Comparison of ENCODE assay signal across 11 mouse cellular contexts in the genomic region with DNA sequence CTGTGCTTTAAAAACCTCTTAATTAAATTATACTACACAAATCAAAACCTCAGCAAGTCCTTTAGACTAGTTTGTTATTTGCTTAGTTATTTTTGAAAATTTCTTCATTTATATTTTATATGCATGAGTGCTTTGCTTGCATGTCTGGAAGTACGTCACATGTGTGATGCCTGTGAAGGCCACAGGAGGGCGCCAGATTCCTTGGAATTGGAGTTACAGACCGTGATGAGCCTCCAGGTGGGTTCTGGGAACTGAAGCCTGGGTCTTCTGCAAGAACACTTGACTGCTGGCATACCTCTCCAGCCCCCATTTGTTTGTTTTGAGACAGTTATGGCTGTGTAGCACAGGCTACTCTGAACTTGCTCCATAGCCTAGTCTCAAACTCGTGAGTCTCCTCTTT. TPM values are rescaled to one million over a fixed set of nuclear protein-coding genes. Genes with fewer than 3 reads are reported as not detected.
DNase-seq lines count a peak whose midpoint lies in the region; ATAC-seq and TF ChIP-seq lines count a peak whose summit lies in the region.
"Had no signal": no experiment of that assay in that cellular context is flagged by ENCODE, and none has a peak within 500 bp of the region (broad histone marks: within the 10 kb centered on the region; RNA-seq: fewer than 3 reads in every experiment).

No protein-coding gene starts in this region.

- no peaks in the 10 kb centered on the region for H3K36me3 ChIP-seq in hindbrain, postnatal 0 days (ENCODE audit: insufficient read depth, low read length)
- no peaks in the 10 kb centered on the region for H3K36me3 ChIP-seq in hindbrain, embryonic 16.5 days (ENCODE audit: control insufficient read depth, insufficient read depth, low read length)
- no peaks in the 10 kb centered on the region for H3K36me3 ChIP-seq in spleen, adult 2 months (ENCODE audit: control insufficient read depth, insufficient read depth, low read length)
- H3K36me3 ChIP-seq: embryonic facial prominence, embryonic 10.5 days; liver, embryonic 13.5 days had no signal

- CTCF ChIA-PET in Patski (lab: Charles Lee), result no interaction called here

- no peak overlapping the region for H3K9ac ChIP-seq in hindbrain, postnatal 0 days (replicated peaks; ENCODE audit: low read length)
- no peak overlapping the region for H3K9ac ChIP-seq in hindbrain, embryonic 16.5 days (ENCODE audit: low read depth, low read length)
- H3K9ac ChIP-seq: liver, embryonic 13.5 days had no signal

- in situ Hi-C loops in Patski (cut with MboI; ENCODE audit: low pct_unique_long_range_greater_than_20kb), result loop anchor here (25.0 kb wide), 2 partner anchors 543 to 607 kb away; a partner anchor contains a TSS

- no peaks in the 10 kb centered on the region for H3K4me1 ChIP-seq in hindbrain, postnatal 0 days (ENCODE audit: insufficient read depth, low read length)
- no peaks in the 10 kb centered on the region; the same call in 1 of the 2 replicates for H3K4me1 ChIP-seq in hindbrain, embryonic 16.5 days (ENCODE audit: control insufficient read depth, insufficient read depth, low read depth, low read length)
- no peaks in the 10 kb centered on the region for H3K4me1 ChIP-seq in spleen, adult 2 months (ENCODE audit: control insufficient read depth, insufficient read depth, insufficient read length)
- H3K4me1 ChIP-seq: embryonic facial prominence, embryonic 10.5 days; liver, embryonic 13.5 days had no signal

- H3K27ac ChIP-seq in hindbrain, postnatal 0 days, result no peak overlapping the region
- H3K27ac ChIP-seq in hindbrain, embryonic 16.5 days (ENCODE audit: low read depth, low read length), result no peak overlapping the region
- no peak overlapping the region for H3K27ac ChIP-seq in spleen, adult 2 months (ENCODE audit: insufficient read depth, low read length)
- H3K27ac ChIP-seq: embryonic facial prominence, embryonic 10.5 days; liver, embryonic 13.5 days had no signal

- H3K9me3 ChIP-seq in hindbrain, postnatal 0 days (ENCODE audit: low read length), result no peaks in the 10 kb centered on the region
- H3K9me3 ChIP-seq in hindbrain, embryonic 16.5 days (ENCODE audit: control insufficient read depth, low read length), result no peaks in the 10 kb centered on the region
- H3K9me3 ChIP-seq: embryonic facial prominence, embryonic 10.5 days; liver, embryonic 13.5 days had no signal

- no peak overlapping the region for H3K4me2 ChIP-seq in hindbrain, postnatal 0 days (ENCODE audit: low read depth, low read length)
- no peak overlapping the region for H3K4me2 ChIP-seq in hindbrain, embryonic 16.5 days (ENCODE audit: low read length)
- H3K4me2 ChIP-seq: liver, embryonic 13.5 days had no signal

- ATAC-seq in hindbrain, postnatal 0 days, result no peak
- no peak for ATAC-seq in hindbrain, embryonic 16.5 days
- ATAC-seq in Patski, result no peak

- TF ChIP-seq CTCF in hindbrain, postnatal 0 days (IDR thresholded peaks at IDR 0.05; ENCODE audit: low read depth), result peak; percentile 37
- TF ChIP-seq CTCF in spleen, adult 2 months (IDR thresholded peaks at IDR 0.05; ENCODE audit: extremely low read depth, insufficient read depth, insufficient read length, insufficient replicate concordance), result peak; percentile 16; the same call in 1 of the 2 replicates
- peak; percentile 69 for TF ChIP-seq CTCF in Patski (IDR thresholded peaks at IDR 0.05)

- no peak overlapping the region for H3K4me3 ChIP-seq in hindbrain, postnatal 0 days (ENCODE audit: low read length)
- no peak overlapping the region for H3K4me3 ChIP-seq in hindbrain, embryonic 16.5 days (ENCODE audit: low read length)
- H3K4me3 ChIP-seq in spleen, adult 2 months (ENCODE audit: extremely low read depth, insufficient read depth, insufficient read length), result no peak overlapping the region
- H3K4me3 ChIP-seq: embryonic facial prominence, embryonic 10.5 days; liver, embryonic 13.5 days had no signal

- no peak for TF ChIP-seq POLR2A in spleen, adult 2 months (IDR thresholded peaks at IDR 0.05; ENCODE audit: low read depth, low read length)

- H3K27me3 ChIP-seq in hindbrain, postnatal 0 days (ENCODE audit: insufficient read depth, low read length), result no peaks in the 10 kb centered on the region
- H3K27me3 ChIP-seq in hindbrain, embryonic 16.5 days (replicated peaks; ENCODE audit: control insufficient read depth, insufficient read depth, low read length), result no peaks in the 10 kb centered on the region
- H3K27me3 ChIP-seq in spleen, adult 2 months (ENCODE audit: control insufficient read depth, insufficient read depth, low read length), result no peaks in the 10 kb centered on the region; the same call in 1 of the 2 replicates
- no peaks in the 10 kb centered on the region for H3K27me3 ChIP-seq in Patski
- H3K27me3 ChIP-seq: liver, embryonic 13.5 days had no signal

- 74% methylated on average over 4 of the region's 4 CpGs for WGBS in hindbrain, postnatal 0 days
- 62% methylated on average over 4 of the region's 4 CpGs for WGBS in hindbrain, embryonic 16.5 days
- WGBS in spleen, adult 2 months, result 75% methylated on average over 4 of the region's 4 CpGs

- DNase-seq in hindbrain, postnatal 0 days (ENCODE audit: low spot score), result no peak
- no peak for DNase-seq in spleen, adult 2 months (ENCODE audit: low read depth in 1 of 2, low spot score in 2 of 2)
- DNase-seq in spleen, postnatal 14 days (ENCODE audit: low spot score in 2 of 2), result no peak
- no peak for DNase-seq in Patski (ENCODE audit: low read depth, low spot score)
- peak; percentile 60 for DNase-seq in testis, postnatal 14 days (ENCODE audit: low spot score)
- no peak for DNase-seq in cerebellum, adult 18-20 months
- DNase-seq: liver, embryonic 13.5 days had no signal

- POLR2A ChIA-PET in Patski (lab: Charles Lee), result no interaction called here

RNA-seq across cellular contexts. Expression of a gene that starts 13.7 kb away (rescaled TPM):
- total RNA-seq in hindbrain, postnatal 0 days (2014; rRNA removed), result not detected in 2 replicates
- not detected in 2 replicates for polyA plus RNA-seq in hindbrain, postnatal 0 days (2015; fragmentation: Nextera tagmentation; extraction: Ambion mirVana)
- 0.59 TPM in 1 of 2 replicates, not detected in the other for polyA plus RNA-seq in hindbrain, embryonic 16.5 days (2015; fragmentation: Nextera tagmentation; extraction: Ambion mirVana)
- polyA plus RNA-seq in spleen, adult 2 months (2012; rRNA removed), result not detected in 2 replicates
- polyA plus RNA-seq in Patski (2021), result not detected
- total RNA-seq: hematopoietic stem cell, adult 5-6 weeks had no signal
- polyA plus RNA-seq: embryonic facial prominence, embryonic 10.5 days; frontal cortex, adult 2 months had no signal

Comparison
In these comparisons a context has a peak if more than half of its experiments do, and no peak if none do; other contexts are left out.
1. CTCF ChIP-seq: peak in every context shown above with its lines; median percentile 69 in Patski; 37 in hindbrain, postnatal 0 days; 16 in spleen, adult 2 months.